Mouse (Mus musculus): ENCODE measurements at regions not wholly inside any gene's neighbourhood (a gene's known extent, or its start where the extent isn't known, plus 50 kb on each side); places are given as distances from the start of the nearest gene placed in this dataset.
A peak's percentile ranks its signal among the peaks of the same experiment; 100 is the strongest.

- no peak for TF ChIP-seq CTCF (IDR thresholded peaks at IDR 0.05; ENCODE audit: low read depth)
- no peak for TF ChIP-seq EP300 (IDR thresholded peaks at IDR 0.05; ENCODE audit: low read depth)
These were observed 207.5 kb upstream of the Ppp2r3a start for GRCm38 (mm10) chr9:101458947-101459627.

GRCm38 (mm10) chr9:101458306-101458946, 206.8 kb upstream of the Ppp2r3a start:
- DNase-seq (ENCODE audit: low spot score): no peak
- no peaks in the 10 kb centered on the region for H3K27me3 ChIP-seq (ENCODE audit: control insufficient read depth, insufficient read depth, low read length)
- TF ChIP-seq CTCF (IDR thresholded peaks at IDR 0.05; ENCODE audit: low read depth) (no peak), EP300 (IDR thresholded peaks at IDR 0.05; ENCODE audit: low read depth) (no peak)
- no peak overlapping the region for H3K9ac ChIP-seq (replicated peaks; ENCODE audit: low read depth, low read length)
- whole genome bisulfite sequencing: 72% methylated on average over 10 of the region's 10 CpGs
- no peak for ATAC-seq (ENCODE audit: insufficient read depth, low read depth)
- no peaks in the 10 kb centered on the region for H3K36me3 ChIP-seq (replicated peaks; ENCODE audit: control insufficient read depth, insufficient read depth, low read length)
- H3K4me3 ChIP-seq (ENCODE audit: low read depth, low read length): no peak overlapping the region
- no peak overlapping the region for H3K4me2 ChIP-seq (ENCODE audit: low read depth, low read length)
- H3K27ac ChIP-seq (ENCODE audit: low read depth): no peak overlapping the region
- no peaks in the 10 kb centered on the region for H3K4me1 ChIP-seq (ENCODE audit: control insufficient read depth, insufficient read depth)
- H3K9me3 ChIP-seq (replicated peaks; ENCODE audit: control insufficient read depth, low read length): no peaks in the 10 kb centered on the region

More at GRCm38 (mm10) chr9:101458947-101459627, 207.5 kb upstream of the Ppp2r3a start:
- H3K4me3 ChIP-seq (ENCODE audit: low read depth, low read length): no peak overlapping the region
- ATAC-seq (ENCODE audit: insufficient read depth, low read depth): no peak
- H3K4me2 ChIP-seq (ENCODE audit: low read depth, low read length): no peak overlapping the region
- no peak for DNase-seq (ENCODE audit: low spot score)
- H3K4me1 ChIP-seq (ENCODE audit: control insufficient read depth, insufficient read depth): no peaks in the 10 kb centered on the region
- no peaks in the 10 kb centered on the region for H3K9me3 ChIP-seq (replicated peaks; ENCODE audit: control insufficient read depth, low read length)
- H3K27me3 ChIP-seq (ENCODE audit: control insufficient read depth, insufficient read depth, low read length): no peaks in the 10 kb centered on the region
- no peaks in the 10 kb centered on the region for H3K36me3 ChIP-seq (replicated peaks; ENCODE audit: control insufficient read depth, insufficient read depth, low read length)
- no peak overlapping the region for H3K9ac ChIP-seq (replicated peaks; ENCODE audit: low read depth, low read length)
- 76% methylated on average over 11 of the region's 11 CpGs for WGBS
- no peak overlapping the region for H3K27ac ChIP-seq (ENCODE audit: low read depth)

GRCm38 (mm10) chr9:101446316-101446715, 194.7 kb upstream of the Ppp2r3a start:
- Histone ChIP-seq H3K27ac (ENCODE audit: low read depth) (no peak overlapping the region), H3K4me1 (ENCODE audit: control insufficient read depth, insufficient read depth) (no peaks in the 10 kb centered on the region), H3K27me3 (ENCODE audit: control insufficient read depth, insufficient read depth, low read length) (no peaks in the 10 kb centered on the region), H3K36me3 (replicated peaks; ENCODE audit: control insufficient read depth, insufficient read depth, low read length) (no peaks in the 10 kb centered on the region), H3K9ac (replicated peaks; ENCODE audit: low read depth, low read length) (no peak overlapping the region), H3K4me3 (ENCODE audit: low read depth, low read length) (no peak overlapping the region), H3K4me2 (ENCODE audit: low read depth, low read length) (no peak overlapping the region), H3K9me3 (replicated peaks; ENCODE audit: control insufficient read depth, low read length) (no peaks in the 10 kb centered on the region)
- 64% methylated on average over 2 of the region's 2 CpGs for WGBS
- TF ChIP-seq CTCF (IDR thresholded peaks at IDR 0.05; ENCODE audit: low read depth): no peak
- no peak for TF ChIP-seq EP300 (IDR thresholded peaks at IDR 0.05; ENCODE audit: low read depth)
- ATAC-seq (ENCODE audit: insufficient read depth, low read depth): 0 out of 2 replicates have a peak, but pooled peaks have one; percentile 60
- DNase-seq (ENCODE audit: low spot score): no peak

- Histone ChIP-seq H3K4me3 (ENCODE audit: low read depth, low read length) (no peak overlapping the region), H3K36me3 (replicated peaks; ENCODE audit: control insufficient read depth, insufficient read depth, low read length) (no peaks in the 10 kb centered on the region), H3K9me3 (replicated peaks; ENCODE audit: control insufficient read depth, low read length) (no peaks in the 10 kb centered on the region), H3K27ac (ENCODE audit: low read depth) (0 out of 2 replicates have a peak overlapping the region, but pooled peaks have one; percentile 38), H3K4me2 (ENCODE audit: low read depth, low read length) (no peak overlapping the region), H3K9ac (replicated peaks; ENCODE audit: low read depth, low read length) (no peak overlapping the region), H3K4me1 (ENCODE audit: control insufficient read depth, insufficient read depth) (no peaks in the 10 kb centered on the region), H3K27me3 (ENCODE audit: control insufficient read depth, insufficient read depth, low read length) (no peaks in the 10 kb centered on the region)
- ATAC-seq (ENCODE audit: insufficient read depth, low read depth) (peak; percentile 54), DNase-seq (ENCODE audit: low spot score) (peak; percentile 48)
- 51% methylated on average over 5 of the region's 5 CpGs for WGBS
- no peak for TF ChIP-seq CTCF (IDR thresholded peaks at IDR 0.05; ENCODE audit: low read depth)
- TF ChIP-seq EP300 (IDR thresholded peaks at IDR 0.05; ENCODE audit: low read depth): no peak
These were observed 194.2 kb upstream of the Ppp2r3a start for GRCm38 (mm10) chr9:101445764-101446163.

- 0 out of 2 replicates have a peak overlapping the region, but pooled peaks have one; percentile 38 for H3K27ac ChIP-seq (ENCODE audit: low read depth)
- DNase-seq (ENCODE audit: low spot score): no peak
These were observed 193.7 kb upstream of the Ppp2r3a start for GRCm38 (mm10) chr9:101445293-101445692.

More at GRCm38 (mm10) chr9:101445293-101445692, 193.7 kb upstream of the Ppp2r3a start:
- no peak overlapping the region for H3K9ac ChIP-seq (replicated peaks; ENCODE audit: low read depth, low read length)
- H3K4me2 ChIP-seq (ENCODE audit: low read depth, low read length): no peak overlapping the region
- no peaks in the 10 kb centered on the region for H3K4me1 ChIP-seq (ENCODE audit: control insufficient read depth, insufficient read depth)
- H3K9me3 ChIP-seq (replicated peaks; ENCODE audit: control insufficient read depth, low read length): no peaks in the 10 kb centered on the region
- no peak overlapping the region for H3K4me3 ChIP-seq (ENCODE audit: low read depth, low read length)
- peak; percentile 44 for ATAC-seq (ENCODE audit: insufficient read depth, low read depth)
- H3K27me3 ChIP-seq (ENCODE audit: control insufficient read depth, insufficient read depth, low read length): no peaks in the 10 kb centered on the region
- TF ChIP-seq EP300 (IDR thresholded peaks at IDR 0.05; ENCODE audit: low read depth) (no peak), CTCF (IDR thresholded peaks at IDR 0.05; ENCODE audit: low read depth) (no peak)
- no peaks in the 10 kb centered on the region for H3K36me3 ChIP-seq (replicated peaks; ENCODE audit: control insufficient read depth, insufficient read depth, low read length)
- 77% methylated on average over 1 of the region's 1 CpGs for WGBS
